Mouse (Mus musculus) lung, postnatal 0 days (tissue): ENCODE data around the gene Batf2. TPM values are rescaled to one million over a fixed set of nuclear protein-coding genes. Genes with fewer than 3 reads are reported as not detected.

Source experiments
- ATAC-seq: fragments of 200-750 bp; cut with Nextera tagmentation; 2 replicates; pipeline ENCODE4 v1.8.0; 2017; ENCODE audit warnings: moderate library complexity
- DNase-seq: peaks from one replicate; pipeline ENCODE4 v3.0.0-alpha.2; 2016; ENCODE audit warnings: low spot score
- H3K27ac ChIP-seq: fragments of 300-500 bp; sonication (generic); 2 replicates; pipeline ENCODE4 v1.5.1; 2014; ENCODE audit warnings: antibody characterized with exemption, mild to moderate bottlenecking, low read length, mixed read lengths
- H3K27me3 ChIP-seq: fragments of 300-500 bp; sonication (generic); replicated peaks from 2 replicates; pipeline ENCODE4 v1.6.1; 2014; ENCODE audit warnings: low read length, mixed read lengths; ENCODE audit not compliant: insufficient read depth
- H3K36me3 ChIP-seq: fragments of 300-500 bp; sonication (generic); 2 replicates; pipeline ENCODE4 v1.6.1; 2014; ENCODE audit warnings: low read length, mixed read lengths; ENCODE audit not compliant: insufficient read depth
- H3K4me1 ChIP-seq: fragments of 300-500 bp; sonication (generic); 2 replicates; pipeline ENCODE4 v1.6.1; 2014; ENCODE audit warnings: antibody characterized with exemption, low read depth, low read length, mixed read lengths; ENCODE audit not compliant: insufficient read depth
- H3K4me2 ChIP-seq: fragments of 300-500 bp; sonication (generic); replicated peaks from 2 replicates; pipeline ENCODE4 v1.6.1; 2014; ENCODE audit warnings: low read depth, mild to moderate bottlenecking, low read length, moderate library complexity, mixed read lengths
- H3K4me3 ChIP-seq: fragments of 300-500 bp; sonication (generic); 2 replicates; pipeline ENCODE4 v1.5.1; 2014; ENCODE audit warnings: low read depth, low read length
- H3K9ac ChIP-seq: fragments of 300-500 bp; sonication (generic); replicated peaks from 2 replicates; pipeline ENCODE4 v1.6.1; 2014; ENCODE audit warnings: low read depth, mild to moderate bottlenecking
- H3K9me3 ChIP-seq: fragments of 300-500 bp; sonication (generic); 2 replicates; pipeline ENCODE4 v1.6.1; 2016; ENCODE audit warnings: low read length, mixed read lengths
- CTCF ChIP-seq: IDR thresholded peaks from 2 replicates; pipeline ENCODE4 v1.5.1; 2016; ENCODE audit warnings: antibody characterized with exemption, mild to moderate bottlenecking
- EP300 ChIP-seq: IDR thresholded peaks from 2 replicates; pipeline ENCODE4 v1.6.1; 2016; ENCODE audit warnings: antibody characterized with exemption, mild to moderate bottlenecking, control low read depth
- WGBS: fragments of 180-500 bp; shearing (Covaris S2); extraction: QIAGEN DNeasy Blood & Tissue Kit; methylation state at CpG from one replicate; pipeline ENCODE4 v1.1.7; 2014; 5-methylcytosine and 5-hydroxymethylcytosine counted together
- polyA plus RNA-seq: library from polyadenylated mRNA; unstranded; fragments of >200 nt; fragmentation: Nextera tagmentation; extraction: Ambion mirVana; gene quantifications from 2 replicates; pipeline ENCODE4 v1.2.1, GENCODE M21; 2015

Batf2 gene
- 0.93 and 1.0 TPM in 2 replicates for polyA plus RNA-seq

DNA sequence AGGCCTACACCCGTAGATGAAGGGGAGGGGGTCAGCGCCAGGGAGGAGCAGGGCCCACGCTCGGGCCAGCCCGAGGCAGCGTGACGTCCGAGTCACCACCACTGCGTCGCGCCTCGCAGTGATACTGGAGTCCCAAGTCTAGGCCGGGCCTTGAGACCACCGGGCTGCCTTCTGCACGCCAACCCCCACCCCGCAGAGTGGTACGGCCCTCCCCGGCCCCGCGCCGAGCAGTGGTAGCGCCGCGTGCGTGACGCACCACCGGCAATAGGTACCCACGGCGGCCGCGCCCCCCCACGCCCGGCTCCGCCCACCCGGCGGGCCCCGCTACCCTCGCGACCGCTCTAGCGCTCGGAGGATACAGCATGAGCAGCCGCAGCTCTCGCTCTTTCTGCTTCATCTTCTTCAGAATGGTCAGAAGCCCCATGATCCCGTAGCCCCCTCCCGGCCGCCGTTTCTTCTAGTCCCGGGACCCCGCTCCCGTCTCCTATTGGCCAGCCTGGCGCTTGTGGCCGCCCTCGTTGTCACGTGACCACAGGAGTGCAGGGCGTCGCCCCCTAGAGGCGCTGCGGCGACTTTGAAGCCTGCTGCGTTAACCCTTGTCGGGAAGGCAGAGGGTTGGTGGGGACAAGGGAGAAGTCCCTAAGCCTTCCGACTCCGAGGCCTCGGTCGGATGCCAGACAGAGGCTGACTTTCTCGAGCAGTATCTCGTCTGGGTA lies at the start of gene Batf2:
Batf2 (plus strand) TSS at position 306 of the 716 bp plus-strand sequence.
- WGBS: under 1% methylated on average over 68 of the region's 68 CpGs
- TF ChIP-seq CTCF (peak; percentile 84), EP300 (no peak)
- DNase-seq (peak; percentile 98), ATAC-seq (peak; percentile 95)
- Histone ChIP-seq H3K9ac (peak within 1 kb of the TSS; percentile 46), H3K4me2 (peak within 1 kb of the TSS; percentile 77), H3K4me3 (peak within 1 kb of the TSS; percentile 64), H3K27ac (peak within 1 kb of the TSS; percentile 92), H3K4me1 (no peaks in the 10 kb centered on the region; the same call in 1 of the 2 replicates), H3K9me3 (no peaks in the 10 kb centered on the region), H3K27me3 (no peaks in the 10 kb centered on the region), H3K36me3 (no peaks in the 10 kb centered on the region)

- Histone ChIP-seq H3K9me3 (no peaks in the 10 kb centered on the region), H3K9ac (no peak within 1 kb of the TSS), H3K36me3 (0 out of 2 replicates have a peak, but pooled peaks cover 3% of the 10 kb centered on the region), H3K4me1 (no peaks in the 10 kb centered on the region), H3K27me3 (no peaks in the 10 kb centered on the region), H3K4me2 (no peak within 1 kb of the TSS), H3K27ac (no peak within 1 kb of the TSS), H3K4me3 (no peak within 1 kb of the TSS)
- 82% methylated on average over 7 of the region's 7 CpGs for WGBS
- TF ChIP-seq EP300: no peak
- no peak for DNase-seq
- ATAC-seq: no peak
Observed at GRCm38 (mm10) chr19:6094119-6094518, 46.7 kb upstream of the Batf2 start, which contains the start of gene AC131692.1. TSS of gene AC131692.1 (plus strand) at chr19:6094419.

DNA sequence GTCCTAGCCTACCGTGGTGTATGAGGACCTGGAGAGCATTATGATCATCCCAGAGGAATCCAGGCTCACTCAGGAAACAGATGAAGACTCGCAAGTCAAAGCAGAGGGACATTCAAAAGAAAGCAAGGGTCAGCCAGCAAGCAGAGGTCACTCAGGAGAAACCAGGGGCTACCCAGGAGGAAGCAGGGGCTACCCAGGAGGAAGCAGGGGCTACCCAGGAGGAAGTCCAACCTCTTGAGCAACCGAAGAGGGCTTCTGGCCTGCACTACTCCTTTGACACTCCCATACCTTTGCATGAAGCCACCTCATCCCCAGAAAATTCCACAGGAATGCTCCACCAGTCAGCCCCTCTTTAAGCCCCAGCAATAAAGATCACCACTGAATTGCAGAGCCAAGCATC lies 42.9 kb upstream of the Batf2 start:
- H3K9me3 ChIP-seq: no peaks in the 10 kb centered on the region
- H3K4me3 ChIP-seq: no peak overlapping the region
- TF ChIP-seq CTCF (no peak), EP300 (no peak)
- ATAC-seq (no peak), DNase-seq (no peak)
- H3K4me2 ChIP-seq: no peak overlapping the region
- no peak overlapping the region for H3K9ac ChIP-seq
- no peak overlapping the region for H3K27ac ChIP-seq
- WGBS: 88% methylated on average over 3 of the region's 3 CpGs
- H3K36me3 ChIP-seq: no peaks in the 10 kb centered on the region
- no peaks in the 10 kb centered on the region for H3K4me1 ChIP-seq
- H3K27me3 ChIP-seq: no peaks in the 10 kb centered on the region

DNA sequence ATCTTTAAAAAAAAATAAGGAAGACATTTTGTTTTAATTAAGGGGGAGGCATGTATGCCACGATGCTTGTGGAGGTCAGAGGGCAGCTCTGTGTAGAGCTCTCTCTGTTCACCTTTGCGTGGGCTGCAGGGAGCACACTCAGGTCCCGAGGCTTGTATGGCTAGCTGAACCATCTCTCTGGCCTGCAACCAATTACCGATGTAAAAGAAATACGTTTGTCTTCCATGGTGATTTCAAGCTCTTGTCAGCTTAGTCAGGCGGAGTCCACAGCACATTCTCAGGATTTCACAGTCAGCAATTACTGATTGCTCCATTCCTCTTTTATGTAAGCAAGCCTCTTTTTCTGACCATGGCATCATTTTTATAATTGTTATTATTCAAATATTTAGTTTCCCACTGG lies 39.6 kb upstream of the Batf2 start:
- H3K9ac ChIP-seq: no peak overlapping the region
- peak; percentile 14 for DNase-seq
- no peak overlapping the region for H3K4me2 ChIP-seq
- no peaks in the 10 kb centered on the region for H3K4me1 ChIP-seq
- 56% methylated on average over 6 of the region's 6 CpGs for WGBS
- no peak overlapping the region for H3K4me3 ChIP-seq
- no peaks in the 10 kb centered on the region for H3K36me3 ChIP-seq
- no peak for TF ChIP-seq EP300
- TF ChIP-seq CTCF: no peak
- H3K9me3 ChIP-seq: no peaks in the 10 kb centered on the region
- no peak overlapping the region for H3K27ac ChIP-seq
- ATAC-seq: no peak
- no peaks in the 10 kb centered on the region for H3K27me3 ChIP-seq

GRCm38 (mm10) chr19:6102169-6102853 lies 38.5 kb upstream of the Batf2 start:
- DNase-seq: no peak
- Histone ChIP-seq H3K27me3 (no peaks in the 10 kb centered on the region), H3K27ac (no peak overlapping the region), H3K9me3 (no peaks in the 10 kb centered on the region), H3K36me3 (no peaks in the 10 kb centered on the region), H3K4me3 (no peak overlapping the region), H3K4me2 (no peak overlapping the region), H3K4me1 (no peaks in the 10 kb centered on the region), H3K9ac (no peak overlapping the region)
- no peak for ATAC-seq
- TF ChIP-seq CTCF (no peak), EP300 (no peak)
- 78% methylated on average over 6 of the region's 6 CpGs for WGBS

GRCm38 (mm10) chr19:6104476-6104875 lies 36.3 kb upstream of the Batf2 start:
- no peak for DNase-seq
- no peak overlapping the region for H3K9ac ChIP-seq
- no peaks in the 10 kb centered on the region for H3K27me3 ChIP-seq
- no peak for ATAC-seq
- TF ChIP-seq EP300 (no peak), CTCF (no peak)
- no peaks in the 10 kb centered on the region for H3K4me1 ChIP-seq
- no peak overlapping the region for H3K4me3 ChIP-seq
- H3K27ac ChIP-seq: no peak overlapping the region
- H3K4me2 ChIP-seq: no peak overlapping the region
- 76% methylated on average over 4 of the region's 4 CpGs for WGBS
- no peaks in the 10 kb centered on the region for H3K36me3 ChIP-seq
- H3K9me3 ChIP-seq: no peaks in the 10 kb centered on the region
